Mouse (Mus musculus) liver, embryonic 14.5 days (tissue): ENCODE results near the gene Prkg1. TPM values are rescaled to one million over a fixed set of nuclear protein-coding genes. Genes with fewer than 3 reads are reported as not detected.

Experiments
- ATAC-seq: fragments of 200-750 bp; cut with Nextera tagmentation; 2 replicates; pipeline ENCODE4 v1.8.0; 2017; ENCODE audit warnings: moderate number of reproducible peaks, mild to moderate bottlenecking, moderate library complexity; ENCODE audit not compliant: insufficient read depth
- DNase-seq, 3 experiments: peaks; one replicate each; pipeline ENCODE4 v3.0.0-alpha.2; 2012 to 2013; ENCODE audit warnings: low read depth in 3 of 3, low spot score in 3 of 3
- H3K27ac ChIP-seq: fragments of 300-500 bp; sonication (generic); 2 replicates; pipeline ENCODE4 v1.5.1; 2014; ENCODE audit warnings: moderate library complexity, mild to moderate bottlenecking, control low read depth, inconsistent platforms
- H3K27me3 ChIP-seq: fragments of 300-500 bp; sonication (generic); 2 replicates; pipeline ENCODE4 v1.6.1; 2014; ENCODE audit warnings: mild to moderate bottlenecking, low read length, moderate library complexity; ENCODE audit not compliant: control insufficient read depth, insufficient read depth
- H3K36me3 ChIP-seq: fragments of 300-500 bp; sonication (generic); replicated peaks from 2 replicates; pipeline ENCODE4 v1.6.1; 2014; ENCODE audit warnings: low read depth; ENCODE audit not compliant: control insufficient read depth, insufficient read depth
- H3K4me1 ChIP-seq, 2 experiments: fragments of 200-500 bp in 1 of 2; fragments of 300-500 bp in 1 of 2; sonication (generic) in 1 of 2; replicated peaks; 2 replicates each; pipeline ENCODE4 v1.6.1; 2012 to 2014; ENCODE audit warnings: antibody characterized with exemption in 1 of 2, inconsistent platforms in 1 of 2, low read length in 1 of 2; ENCODE audit not compliant: control insufficient read depth in 2 of 2, insufficient read depth in 2 of 2
- H3K4me2 ChIP-seq: fragments of 300-500 bp; sonication (generic); 2 replicates; pipeline ENCODE4 v1.6.1; 2014; ENCODE audit warnings: low read depth, mild to moderate bottlenecking, control low read depth, moderate library complexity
- H3K4me3 ChIP-seq, 2 experiments: fragments of 200-500 bp in 1 of 2; fragments of 300-500 bp in 1 of 2; sonication (generic) in 1 of 2; 2 replicates each; pipeline ENCODE4 v1.5.1; 2012 to 2014; ENCODE audit warnings: low read depth in 2 of 2, low read length in 2 of 2, mild to moderate bottlenecking in 2 of 2, control low read depth in 1 of 2, inconsistent platforms in 1 of 2, moderate library complexity in 1 of 2; ENCODE audit not compliant: insufficient read depth in 1 of 2
- H3K9ac ChIP-seq: fragments of 300-500 bp; sonication (generic); replicated peaks from 2 replicates; pipeline ENCODE4 v1.6.1; 2014; ENCODE audit warnings: mild to moderate bottlenecking, control low read depth, moderate library complexity
- H3K9me3 ChIP-seq: fragments of 300-500 bp; sonication (generic); 2 replicates; pipeline ENCODE4 v1.6.1; 2016; ENCODE audit warnings: low read length, mixed read lengths; ENCODE audit not compliant: control insufficient read depth
- CTCF ChIP-seq: IDR thresholded peaks from 2 replicates; pipeline ENCODE4 v1.5.1; 2016; ENCODE audit warnings: antibody characterized with exemption, low read depth, control low read depth
- EP300 ChIP-seq: IDR thresholded peaks from 2 replicates; pipeline ENCODE4 v1.6.1; 2016; ENCODE audit warnings: antibody characterized with exemption, low read depth
- WGBS: fragments of 180-500 bp; shearing (Covaris S2); extraction: QIAGEN DNeasy Blood & Tissue Kit; methylation state at CpG from one replicate; pipeline ENCODE4 v1.1.7; 2014; ENCODE audit not compliant: insufficient replicate concordance; 5-methylcytosine and 5-hydroxymethylcytosine counted together
- polyA plus RNA-seq, 2 experiments: library from polyadenylated mRNA; depleted of rRNA in 1 of 2; stranded (reverse) in 1 of 2; unstranded in 1 of 2; fragments of >200 nt; fragmentation: Nextera tagmentation in 1 of 2; extraction: Ambion mirVana in 1 of 2; gene quantifications; 2 replicates each; pipeline versions ENCODE4 v1.2.1 to v1.2.3; 2012 to 2014

Prkg1 gene
- polyA plus RNA-seq, 2 experiments = 0.47 to 0.50 TPM

DNA sequence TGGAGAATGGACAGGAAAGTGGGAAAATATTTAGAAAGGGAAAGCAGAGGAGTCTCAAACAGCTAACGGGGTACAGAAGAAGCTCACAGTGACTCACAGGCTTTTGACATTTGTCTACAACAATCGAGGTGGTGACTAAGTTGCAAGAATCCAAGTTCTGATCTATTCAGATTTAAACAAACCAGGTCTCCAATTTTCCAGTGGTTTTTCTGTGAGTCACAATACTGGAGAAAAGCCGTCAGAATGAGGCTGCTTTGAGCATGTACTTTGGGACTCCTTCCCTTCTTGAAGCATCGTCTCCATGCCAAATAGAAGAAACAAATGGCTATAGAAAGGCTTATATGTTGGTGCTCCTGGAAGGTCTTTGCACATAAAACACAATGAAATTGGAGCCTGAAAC, 151.7 kb downstream of the Prkg1 start:
- ATAC-seq (no peak), DNase-seq (no peak)
- H3K4me1 ChIP-seq = no peaks in the 10 kb centered on the region
- no peak overlapping the region for H3K27ac ChIP-seq
- 58% methylated on average over 4 of the region's 4 CpGs for WGBS
- H3K4me2 ChIP-seq = no peak overlapping the region
- no peaks in the 10 kb centered on the region for H3K36me3 ChIP-seq
- no peak overlapping the region for H3K4me3 ChIP-seq
- TF ChIP-seq CTCF (no peak), EP300 (no peak)
- no peaks in the 10 kb centered on the region for H3K9me3 ChIP-seq
- no peak overlapping the region for H3K9ac ChIP-seq
- no peaks in the 10 kb centered on the region for H3K27me3 ChIP-seq

DNA sequence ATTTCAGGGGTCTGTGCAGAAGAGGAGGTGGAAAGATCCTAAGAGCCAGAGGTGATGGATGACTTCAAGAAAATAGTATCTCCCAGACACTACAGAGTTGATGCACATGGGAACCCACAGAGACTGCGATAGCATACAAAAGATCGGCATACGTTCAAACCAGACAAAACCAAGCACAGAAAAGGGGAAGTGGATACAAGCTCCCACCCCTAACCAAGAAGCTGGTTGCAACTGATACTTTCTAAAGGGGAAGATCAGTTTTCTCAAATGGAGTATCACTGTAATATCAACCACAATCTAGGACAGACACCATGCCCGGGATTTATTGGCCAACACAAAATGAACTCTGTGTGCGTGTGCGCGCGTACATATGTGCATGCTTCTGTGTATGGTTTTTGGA, 162.3 kb downstream of the Prkg1 start:
- 16% methylated on average over 8 of the region's 8 CpGs for WGBS
- Histone ChIP-seq H3K4me3 (no peak overlapping the region), H3K9ac (no peak overlapping the region), H3K27me3 (no peaks in the 10 kb centered on the region), H3K27ac (no peak overlapping the region), H3K4me2 (no peak overlapping the region), H3K9me3 (no peaks in the 10 kb centered on the region), H3K36me3 (no peaks in the 10 kb centered on the region), H3K4me1 (no peaks in the 10 kb centered on the region)
- ATAC-seq (no peak), DNase-seq (no peak)
- TF ChIP-seq EP300 (no peak), CTCF (no peak)

DNA sequence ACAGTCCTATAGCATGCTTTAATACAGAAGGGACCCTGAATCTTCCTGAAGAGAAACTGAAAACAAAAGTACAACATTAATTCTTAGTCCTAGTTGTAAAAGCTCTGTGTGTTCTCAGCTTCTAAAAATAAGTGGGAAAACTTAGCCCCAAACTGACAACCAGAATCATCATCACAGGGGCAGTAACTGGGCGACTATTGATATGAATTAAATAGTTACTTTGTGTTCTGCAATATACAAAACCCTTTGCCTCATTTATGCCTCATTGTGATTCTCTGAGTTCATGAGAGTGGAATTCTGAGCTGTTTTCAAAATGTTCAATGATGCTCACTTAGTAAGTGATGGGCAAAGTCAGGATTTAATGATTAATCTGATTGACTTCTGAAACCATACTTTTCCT, 170.8 kb downstream of the Prkg1 start:
- H3K4me3 ChIP-seq = no peak overlapping the region
- no peak for ATAC-seq
- H3K9me3 ChIP-seq = no peaks in the 10 kb centered on the region
- H3K4me1 ChIP-seq = no peaks in the 10 kb centered on the region
- no peak overlapping the region for H3K9ac ChIP-seq
- TF ChIP-seq CTCF (no peak), EP300 (no peak)
- DNase-seq = no peak
- WGBS = 22% methylated on average over 1 of the region's 1 CpGs
- no peaks in the 10 kb centered on the region for H3K27me3 ChIP-seq
- no peak overlapping the region for H3K27ac ChIP-seq
- no peaks in the 10 kb centered on the region for H3K36me3 ChIP-seq
- no peak overlapping the region for H3K4me2 ChIP-seq

- H3K4me3 ChIP-seq = no peak overlapping the region
- H3K27ac ChIP-seq = no peak overlapping the region
- H3K27me3 ChIP-seq = no peaks in the 10 kb centered on the region
- no peaks in the 10 kb centered on the region for H3K4me1 ChIP-seq
- no peaks in the 10 kb centered on the region for H3K9me3 ChIP-seq
- H3K36me3 ChIP-seq = no peaks in the 10 kb centered on the region
- DNase-seq (no peak), ATAC-seq (no peak)
- WGBS = 58% methylated on average over 5 of the region's 5 CpGs
- TF ChIP-seq CTCF = no peak
- no peak for TF ChIP-seq EP300
- no peak overlapping the region for H3K4me2 ChIP-seq
- H3K9ac ChIP-seq = no peak overlapping the region
Observed at GRCm38 (mm10) chr19:31590701-31591100, 174.1 kb downstream of the Prkg1 start.

DNA sequence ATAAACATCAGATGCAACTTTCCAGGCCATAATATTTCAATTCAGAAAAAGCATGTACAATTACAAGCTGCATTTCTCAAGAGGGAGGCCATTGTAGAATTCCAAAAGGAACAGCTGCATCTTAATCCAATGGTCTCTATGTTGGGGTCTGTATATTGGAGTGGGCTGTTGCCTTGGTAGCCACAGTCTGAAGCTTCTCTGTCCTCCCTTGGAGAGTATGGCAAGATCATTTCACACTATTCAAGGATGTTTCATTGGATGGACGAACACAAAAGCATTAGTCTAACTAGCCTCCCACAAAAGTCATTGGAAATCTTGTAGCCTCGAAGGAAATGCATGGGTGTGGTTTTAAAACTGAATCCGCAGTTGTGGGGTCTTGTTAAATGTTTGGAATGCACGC, 187.7 kb downstream of the Prkg1 start:
- Histone ChIP-seq H3K4me1 (no peaks in the 10 kb centered on the region), H3K27ac (no peak overlapping the region), H3K4me2 (no peak overlapping the region), H3K9ac (no peak overlapping the region), H3K4me3 (no peak overlapping the region), H3K9me3 (no peaks in the 10 kb centered on the region), H3K36me3 (no peaks in the 10 kb centered on the region), H3K27me3 (no peaks in the 10 kb centered on the region)
- ATAC-seq (no peak), DNase-seq (no peak)
- 43% methylated on average over 4 of the region's 4 CpGs for WGBS
- no peak for TF ChIP-seq CTCF
- TF ChIP-seq EP300 = no peak
